Mouse (Mus musculus) embryonic facial prominence, embryonic 13.5 days (tissue): Measurements from ENCODE around the gene Cadm1. TPM values are rescaled to one million over a fixed set of nuclear protein-coding genes. Genes with fewer than 3 reads are reported as not detected.

Experiments used
- ATAC-seq: fragments of 200-750 bp; cut with Nextera tagmentation; 2 replicates; pipeline ENCODE4 v1.8.0; 2017; ENCODE audit warnings: low read depth; ENCODE audit not compliant: insufficient number of reproducible peaks, insufficient read depth, low FRiP score, low TSS enrichment
- H3K27ac ChIP-seq: fragments of 300-500 bp; sonication (generic); 2 replicates; pipeline ENCODE4 v1.5.1; 2015; ENCODE audit warnings: moderate library complexity, mild to moderate bottlenecking, inconsistent platforms
- H3K27me3 ChIP-seq: fragments of 300-500 bp; sonication (generic); 2 replicates; pipeline ENCODE4 v1.6.1; 2015; ENCODE audit warnings: mild to moderate bottlenecking, inconsistent platforms
- H3K36me3 ChIP-seq: fragments of 300-500 bp; sonication (generic); 2 replicates; pipeline ENCODE4 v1.6.1; 2015; ENCODE audit warnings: mild to moderate bottlenecking, inconsistent platforms
- H3K4me1 ChIP-seq: fragments of 300-500 bp; sonication (generic); 2 replicates; pipeline ENCODE4 v1.6.1; 2015; ENCODE audit warnings: inconsistent platforms
- H3K4me2 ChIP-seq: fragments of 300-500 bp; sonication (generic); 2 replicates; pipeline ENCODE4 v1.6.1; 2015; ENCODE audit warnings: moderate library complexity, mild to moderate bottlenecking, inconsistent platforms
- H3K4me3 ChIP-seq: fragments of 300-500 bp; sonication (generic); 2 replicates; pipeline ENCODE4 v1.5.1; 2015; ENCODE audit warnings: mild to moderate bottlenecking, inconsistent platforms
- H3K9ac ChIP-seq: fragments of 300-500 bp; sonication (generic); 2 replicates; pipeline ENCODE4 v1.6.1; 2015; ENCODE audit warnings: mild to moderate bottlenecking, inconsistent platforms
- H3K9me3 ChIP-seq: fragments of 300-500 bp; sonication (generic); 2 replicates; pipeline ENCODE4 v1.6.1; 2016; ENCODE audit warnings: inconsistent platforms
- WGBS: fragments of 180-500 bp; shearing (Covaris S2); methylation state at CpG from one replicate; pipeline ENCODE4 v1.1.7; 2015; ENCODE audit warnings: mixed read lengths; 5-methylcytosine and 5-hydroxymethylcytosine counted together
- polyA plus RNA-seq: library from polyadenylated mRNA; unstranded; fragments of >200 nt; fragmentation: Nextera tagmentation; extraction: Ambion mirVana; gene quantifications from 2 replicates; pipeline ENCODE4 v1.2.1, GENCODE M21; 2015

Gene Cadm1
- polyA plus RNA-seq, 1 experiment from 2014 or later, result 53.0 TPM

GRCm38 (mm10) chr9:47752516-47752915, 222.5 kb downstream of the Cadm1 start:
- Histone ChIP-seq H3K4me2 (peak overlapping the region; percentile 45), H3K36me3 (no peaks in the 10 kb centered on the region), H3K9me3 (no peaks in the 10 kb centered on the region), H3K4me1 (peaks cover 44% of the 10 kb centered on the region), H3K27me3 (no peaks in the 10 kb centered on the region), H3K4me3 (peak overlapping the region; percentile 12; the same call in 1 of the 2 replicates), H3K27ac (peak overlapping the region; percentile 22; the same call in 1 of the 2 replicates), H3K9ac (no peak overlapping the region)
- no peak for ATAC-seq
- 16% methylated on average over 5 of the region's 5 CpGs for WGBS

- Histone ChIP-seq H3K9ac (no peak overlapping the region), H3K4me3 (0 out of 2 replicates have a peak overlapping the region, but pooled peaks have one; percentile 12), H3K27me3 (no peaks in the 10 kb centered on the region), H3K4me2 (peak overlapping the region; percentile 45), H3K4me1 (peaks cover 50% of the 10 kb centered on the region), H3K36me3 (no peaks in the 10 kb centered on the region), H3K27ac (no peak overlapping the region), H3K9me3 (no peaks in the 10 kb centered on the region)
- 55% methylated on average over 7 of the region's 7 CpGs for WGBS
- no peak for ATAC-seq
Observed at GRCm38 (mm10) chr9:47753127-47753526, 223.2 kb downstream of the Cadm1 start.

GRCm38 (mm10) chr9:47755119-47755518, 225.1 kb downstream of the Cadm1 start:
- H3K4me1 ChIP-seq, result peaks cover 60% of the 10 kb centered on the region

GRCm38 (mm10) chr9:47757798-47758197, 227.8 kb downstream of the Cadm1 start:
- no peak overlapping the region for H3K9ac ChIP-seq
- ATAC-seq, result no peak
- peaks cover 65% of the 10 kb centered on the region for H3K4me1 ChIP-seq
- H3K27ac ChIP-seq, result peak overlapping the region; percentile 44; the same call in 1 of the 2 replicates
- WGBS, result 42% methylated on average over 2 of the region's 2 CpGs
- no peaks in the 10 kb centered on the region for H3K36me3 ChIP-seq
- H3K4me2 ChIP-seq, result no peak overlapping the region
- H3K27me3 ChIP-seq, result no peaks in the 10 kb centered on the region
- H3K9me3 ChIP-seq, result no peaks in the 10 kb centered on the region
- no peak overlapping the region for H3K4me3 ChIP-seq

More at GRCm38 (mm10) chr9:47755119-47755518, 225.1 kb downstream of the Cadm1 start:
- no peak overlapping the region for H3K9ac ChIP-seq
- no peaks in the 10 kb centered on the region for H3K9me3 ChIP-seq
- WGBS, result 46% methylated on average over 12 of the region's 12 CpGs
- no peak for ATAC-seq
- no peaks in the 10 kb centered on the region for H3K36me3 ChIP-seq
- no peak overlapping the region for H3K4me3 ChIP-seq
- H3K27me3 ChIP-seq, result no peaks in the 10 kb centered on the region
- H3K4me2 ChIP-seq, result peak overlapping the region; percentile 2; the same call in 1 of the 2 replicates
- no peak overlapping the region for H3K27ac ChIP-seq

- H3K4me3 ChIP-seq, result no peak overlapping the region
- no peaks in the 10 kb centered on the region for H3K9me3 ChIP-seq
- peaks cover 59% of the 10 kb centered on the region for H3K4me1 ChIP-seq
- no peak overlapping the region for H3K4me2 ChIP-seq
- no peak overlapping the region for H3K9ac ChIP-seq
- H3K27ac ChIP-seq, result peak overlapping the region; percentile 44; the same call in 1 of the 2 replicates
- no peak for ATAC-seq
- no peaks in the 10 kb centered on the region for H3K27me3 ChIP-seq
- WGBS, result 76% methylated on average over 3 of the region's 3 CpGs
- H3K36me3 ChIP-seq, result no peaks in the 10 kb centered on the region
Observed at GRCm38 (mm10) chr9:47758320-47758719, 228.3 kb downstream of the Cadm1 start.

GRCm38 (mm10) chr9:47759807-47760206, 229.8 kb downstream of the Cadm1 start:
- ATAC-seq, result no peak
- no peak overlapping the region for H3K4me3 ChIP-seq
- H3K9me3 ChIP-seq, result no peaks in the 10 kb centered on the region
- WGBS, result 67% methylated on average over 7 of the region's 7 CpGs
- no peaks in the 10 kb centered on the region for H3K27me3 ChIP-seq
- H3K27ac ChIP-seq, result no peak overlapping the region
- no peak overlapping the region for H3K4me2 ChIP-seq
- peaks cover 54% of the 10 kb centered on the region for H3K4me1 ChIP-seq
- H3K9ac ChIP-seq, result no peak overlapping the region
- no peaks in the 10 kb centered on the region for H3K36me3 ChIP-seq

GRCm38 (mm10) chr9:47761601-47762000, 231.6 kb downstream of the Cadm1 start:
- Histone ChIP-seq H3K27me3 (no peaks in the 10 kb centered on the region), H3K4me1 (peaks cover 47% of the 10 kb centered on the region), H3K4me3 (no peak overlapping the region), H3K36me3 (no peaks in the 10 kb centered on the region), H3K9ac (no peak overlapping the region), H3K9me3 (no peaks in the 10 kb centered on the region), H3K27ac (no peak overlapping the region), H3K4me2 (no peak overlapping the region)
- 76% methylated on average over 5 of the region's 5 CpGs for WGBS
- no peak for ATAC-seq

GRCm38 (mm10) chr9:47762913-47763312, 232.9 kb downstream of the Cadm1 start:
- no peak for ATAC-seq
- no peaks in the 10 kb centered on the region for H3K27me3 ChIP-seq
- no peak overlapping the region for H3K9ac ChIP-seq
- no peaks in the 10 kb centered on the region for H3K36me3 ChIP-seq
- no peak overlapping the region for H3K27ac ChIP-seq
- WGBS, result 88% methylated on average over 5 of the region's 5 CpGs
- no peaks in the 10 kb centered on the region for H3K9me3 ChIP-seq
- H3K4me3 ChIP-seq, result no peak overlapping the region
- peaks cover 36% of the 10 kb centered on the region for H3K4me1 ChIP-seq
- no peak overlapping the region for H3K4me2 ChIP-seq

- no peak overlapping the region for H3K9ac ChIP-seq
- no peaks in the 10 kb centered on the region for H3K27me3 ChIP-seq
- no peaks in the 10 kb centered on the region for H3K9me3 ChIP-seq
- no peak for ATAC-seq
- H3K4me2 ChIP-seq, result no peak overlapping the region
- no peaks in the 10 kb centered on the region for H3K36me3 ChIP-seq
- peaks cover 25% of the 10 kb centered on the region; the same call in 1 of the 2 replicates for H3K4me1 ChIP-seq
- H3K27ac ChIP-seq, result no peak overlapping the region
- no peak overlapping the region for H3K4me3 ChIP-seq
- WGBS, result 68% methylated on average over 5 of the region's 5 CpGs
Observed at GRCm38 (mm10) chr9:47764920-47765319, 234.9 kb downstream of the Cadm1 start.

- Histone ChIP-seq H3K4me3 (no peak overlapping the region), H3K4me2 (no peak overlapping the region), H3K36me3 (no peaks in the 10 kb centered on the region), H3K9me3 (no peaks in the 10 kb centered on the region), H3K9ac (no peak overlapping the region), H3K27ac (no peak overlapping the region), H3K27me3 (no peaks in the 10 kb centered on the region), H3K4me1 (peaks cover 22% of the 10 kb centered on the region; the same call in 1 of the 2 replicates)
- no peak for ATAC-seq
- 80% methylated on average over 13 of the region's 13 CpGs for WGBS
Observed at GRCm38 (mm10) chr9:47765323-47765722, 235.3 kb downstream of the Cadm1 start.

- Histone ChIP-seq H3K27me3 (no peaks in the 10 kb centered on the region), H3K4me2 (no peak overlapping the region), H3K9ac (no peak overlapping the region), H3K4me1 (peaks cover 17% of the 10 kb centered on the region; the same call in 1 of the 2 replicates), H3K4me3 (no peak overlapping the region), H3K27ac (no peak overlapping the region), H3K9me3 (no peaks in the 10 kb centered on the region), H3K36me3 (no peaks in the 10 kb centered on the region)
- no peak for ATAC-seq
- WGBS, result 87% methylated on average over 10 of the region's 10 CpGs
Observed at GRCm38 (mm10) chr9:47766342-47766741, 236.4 kb downstream of the Cadm1 start.

GRCm38 (mm10) chr9:47770836-47771235, 240.9 kb downstream of the Cadm1 start:
- Histone ChIP-seq H3K9me3 (no peaks in the 10 kb centered on the region), H3K27me3 (no peaks in the 10 kb centered on the region), H3K4me3 (no peak overlapping the region), H3K4me2 (no peak overlapping the region), H3K36me3 (no peaks in the 10 kb centered on the region), H3K4me1 (peaks cover 3% of the 10 kb centered on the region; the same call in 1 of the 2 replicates), H3K27ac (no peak overlapping the region), H3K9ac (no peak overlapping the region)
- WGBS, result 70% methylated on average over 11 of the region's 11 CpGs
- no peak for ATAC-seq
